Mouse (Mus musculus): ENCODE measurements at regions not wholly inside any gene's neighbourhood (a gene's known extent, or its start where the extent isn't known, plus 50 kb on each side); places are given as distances from the start of the nearest gene placed in this dataset.
"Not testable (repeated sequence)": the region's sequence is repeated elsewhere in the genome, so short reads cannot be mapped to it uniquely, and the experiment has no call there.

GRCm38 (mm10) chr7:111969198-111969887 is 54.0 kb upstream of the Usp47 start:
- peak; percentile 32 for DNase-seq (ENCODE audit: low read depth)

GRCm38 (mm10) chr7:111968261-111968660 is 55.0 kb upstream of the Usp47 start:
- no peak for DNase-seq (ENCODE audit: low read depth)

GRCm38 (mm10) chr7:111966716-111967115 is 56.6 kb upstream of the Usp47 start:
- DNase-seq (ENCODE audit: low read depth), result no peak

GRCm38 (mm10) chr7:111963969-111964368 is 59.3 kb upstream of the Usp47 start:
- DNase-seq (ENCODE audit: low read depth), result no peak

- DNase-seq (ENCODE audit: low read depth), result no peak
Measured at GRCm38 (mm10) chr7:111959977-111960376, 63.3 kb upstream of the Usp47 start.

GRCm38 (mm10) chr7:111956671-111957070 is 66.6 kb upstream of the Usp47 start:
- no peak for DNase-seq (ENCODE audit: low read depth)

GRCm38 (mm10) chr7:111939631-111940030 is 83.7 kb upstream of the Usp47 start:
- no peak for DNase-seq (ENCODE audit: low read depth)

- no peak for DNase-seq (ENCODE audit: low read depth)
Measured at GRCm38 (mm10) chr7:111937547-111937946, 85.8 kb upstream of the Usp47 start.

- no peak for DNase-seq (ENCODE audit: low read depth)
Measured at GRCm38 (mm10) chr7:111937102-111937501, 86.2 kb upstream of the Usp47 start.

GRCm38 (mm10) chr7:111932725-111933124 is 90.6 kb upstream of the Usp47 start:
- no peak for DNase-seq (ENCODE audit: low read depth)

- DNase-seq (ENCODE audit: low read depth), result no peak
Measured at GRCm38 (mm10) chr7:111919961-111920360, 103.3 kb upstream of the Usp47 start.

GRCm38 (mm10) chr7:111903741-111904231 is 119.5 kb upstream of the Usp47 start:
- DNase-seq (ENCODE audit: low read depth), result no peak

GRCm38 (mm10) chr7:111897016-111897415 is 117.2 kb upstream of the Galnt18 start:
- no peak for DNase-seq (ENCODE audit: low read depth)

GRCm38 (mm10) chr7:111896255-111896654 is 116.5 kb upstream of the Galnt18 start:
- DNase-seq (ENCODE audit: low read depth), result no peak

GRCm38 (mm10) chr7:111882991-111883390 is 103.2 kb upstream of the Galnt18 start:
- no peak for DNase-seq (ENCODE audit: low read depth)

GRCm38 (mm10) chr7:111880067-111880675 is 100.4 kb upstream of the Galnt18 start:
- DNase-seq (ENCODE audit: low read depth), result no peak

- DNase-seq (ENCODE audit: low read depth), result no peak
Measured at GRCm38 (mm10) chr7:111877591-111877990, 97.8 kb upstream of the Galnt18 start.

GRCm38 (mm10) chr7:111875949-111876348 is 96.2 kb upstream of the Galnt18 start:
- DNase-seq (ENCODE audit: low read depth), result no peak

- no peak for DNase-seq (ENCODE audit: low read depth)
Measured at GRCm38 (mm10) chr7:111869337-111869736, 89.6 kb upstream of the Galnt18 start.

- DNase-seq (ENCODE audit: low read depth), result no peak
Measured at GRCm38 (mm10) chr7:111863035-111863434, 83.3 kb upstream of the Galnt18 start.

GRCm38 (mm10) chr7:111858291-111858690 is 78.5 kb upstream of the Galnt18 start:
- not testable (repeated sequence) for DNase-seq (ENCODE audit: low read depth)

- no peak for DNase-seq (ENCODE audit: low read depth)
Measured at GRCm38 (mm10) chr7:111856977-111857376, 77.2 kb upstream of the Galnt18 start.

- no peak for DNase-seq (ENCODE audit: low read depth)
Measured at GRCm38 (mm10) chr7:111855309-111855708, 75.5 kb upstream of the Galnt18 start.

- DNase-seq (ENCODE audit: low read depth), result no peak
Measured at GRCm38 (mm10) chr7:111846417-111846816, 66.6 kb upstream of the Galnt18 start.

Data from c-Kit-positive CD71-negative TER-119-negative erythroid progenitor cells, embryonic 14.5 days (primary cell).